Mouse (Mus musculus): ENCODE measurements at regions not wholly inside any gene's neighbourhood (a gene's known extent, or its start where the extent isn't known, plus 50 kb on each side); places are given as distances from the start of the nearest gene placed in this dataset.

DNA sequence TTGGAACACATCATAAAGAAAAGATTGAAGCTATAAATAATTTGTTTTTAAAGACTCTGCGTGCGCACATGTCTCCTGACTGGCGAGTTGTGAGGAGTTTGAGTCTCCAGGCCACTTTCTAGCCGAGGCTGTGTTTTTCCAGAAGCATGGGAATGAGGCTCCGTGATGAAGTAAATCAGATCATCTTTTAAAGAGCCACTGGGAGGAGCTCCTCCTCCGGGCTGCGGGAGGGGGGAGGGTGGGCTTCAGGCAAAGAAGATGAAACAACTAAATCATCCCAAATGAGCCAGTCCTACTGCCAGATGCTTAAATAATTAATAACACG lies 141.6 kb downstream of the Setd4 start:
- no peaks in the 10 kb centered on the region for H3K9me3 ChIP-seq (ENCODE audit: control insufficient read depth, low read depth, low read length)
- H3K27me3 ChIP-seq (ENCODE audit: control insufficient read depth, insufficient read depth, low read length): no peaks in the 10 kb centered on the region
- 13% methylated on average over 8 of the region's 8 CpGs for WGBS
- H3K9ac ChIP-seq (replicated peaks; ENCODE audit: low read depth, low read length): no peak overlapping the region
- H3K36me3 ChIP-seq (ENCODE audit: control insufficient read depth, insufficient read depth, low read length): no peaks in the 10 kb centered on the region
- H3K4me1 ChIP-seq (ENCODE audit: control insufficient read depth, insufficient read depth, low read length): peaks cover 10% of the 10 kb centered on the region
- H3K4me3 ChIP-seq (ENCODE audit: low read depth, low read length): no peak overlapping the region
- H3K4me2 ChIP-seq (replicated peaks; ENCODE audit: low read depth, low read length): no peak overlapping the region
- no peak overlapping the region for H3K27ac ChIP-seq (ENCODE audit: low read length)
- ATAC-seq (ENCODE audit: insufficient number of reproducible peaks, insufficient read depth, low FRiP score, low read depth): no peak

GRCm38 (mm10) chr16:93461406-93462285 lies 142.2 kb downstream of the Setd4 start:
- no peaks in the 10 kb centered on the region for H3K36me3 ChIP-seq (ENCODE audit: control insufficient read depth, insufficient read depth, low read length)
- no peaks in the 10 kb centered on the region for H3K27me3 ChIP-seq (ENCODE audit: control insufficient read depth, insufficient read depth, low read length)
- 49% methylated on average over 27 of the region's 27 CpGs for WGBS
- no peak overlapping the region for H3K9ac ChIP-seq (replicated peaks; ENCODE audit: low read depth, low read length)
- H3K4me3 ChIP-seq (ENCODE audit: low read depth, low read length): no peak overlapping the region
- no peaks in the 10 kb centered on the region for H3K9me3 ChIP-seq (ENCODE audit: control insufficient read depth, low read depth, low read length)
- H3K27ac ChIP-seq (ENCODE audit: low read length): no peak overlapping the region
- no peak overlapping the region for H3K4me2 ChIP-seq (replicated peaks; ENCODE audit: low read depth, low read length)
- no peak for ATAC-seq (ENCODE audit: insufficient number of reproducible peaks, insufficient read depth, low FRiP score, low read depth)
- peaks cover 10% of the 10 kb centered on the region for H3K4me1 ChIP-seq (ENCODE audit: control insufficient read depth, insufficient read depth, low read length)

DNA sequence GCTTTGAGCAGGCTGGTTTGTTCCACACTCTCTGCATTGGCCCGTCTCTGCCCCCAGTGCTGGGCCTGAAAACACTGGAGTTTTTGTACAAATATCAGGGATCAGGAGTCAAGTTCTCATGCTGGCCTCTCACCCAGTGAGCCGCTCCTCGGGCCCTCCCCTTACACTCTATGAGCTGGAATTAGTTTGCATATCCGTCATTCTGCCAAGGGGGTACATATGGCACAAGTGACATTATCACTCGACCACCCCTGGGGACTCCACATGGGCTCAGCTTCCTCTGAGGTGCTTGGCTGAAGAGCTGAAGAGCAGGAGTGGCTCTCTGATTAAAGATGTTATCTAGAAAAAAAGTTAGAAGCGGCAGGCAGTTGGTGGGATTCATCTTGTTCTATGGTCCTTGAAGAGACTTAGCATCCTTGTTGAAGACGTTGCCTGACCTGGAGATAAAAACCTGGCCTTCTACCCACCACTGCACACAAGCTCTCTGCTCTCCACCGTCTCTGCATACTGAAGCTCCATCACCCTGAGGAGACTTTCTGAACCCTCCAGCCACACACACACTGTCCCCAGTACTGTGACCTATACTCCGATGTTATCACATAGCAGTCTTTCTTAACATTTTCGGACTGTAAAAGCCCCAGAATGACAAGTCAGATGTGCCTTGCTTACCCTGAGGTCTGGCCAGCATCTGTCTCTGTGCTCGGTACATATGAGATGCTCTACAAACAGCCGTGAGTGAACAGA lies 144.2 kb downstream of the Setd4 start:
- H3K9me3 ChIP-seq (ENCODE audit: control insufficient read depth, low read depth, low read length): no peaks in the 10 kb centered on the region
- H3K4me2 ChIP-seq (replicated peaks; ENCODE audit: low read depth, low read length): no peak overlapping the region
- H3K27me3 ChIP-seq (ENCODE audit: control insufficient read depth, insufficient read depth, low read length): no peaks in the 10 kb centered on the region
- H3K27ac ChIP-seq (ENCODE audit: low read length): no peak overlapping the region
- H3K9ac ChIP-seq (replicated peaks; ENCODE audit: low read depth, low read length): no peak overlapping the region
- no peaks in the 10 kb centered on the region for H3K36me3 ChIP-seq (ENCODE audit: control insufficient read depth, insufficient read depth, low read length)
- no peak overlapping the region for H3K4me3 ChIP-seq (ENCODE audit: low read depth, low read length)
- H3K4me1 ChIP-seq (ENCODE audit: control insufficient read depth, insufficient read depth, low read length): peaks cover 10% of the 10 kb centered on the region
- ATAC-seq (ENCODE audit: insufficient number of reproducible peaks, insufficient read depth, low FRiP score, low read depth): no peak; the same call in 1 of the 2 replicates
- WGBS: 55% methylated on average over 12 of the region's 12 CpGs

DNA sequence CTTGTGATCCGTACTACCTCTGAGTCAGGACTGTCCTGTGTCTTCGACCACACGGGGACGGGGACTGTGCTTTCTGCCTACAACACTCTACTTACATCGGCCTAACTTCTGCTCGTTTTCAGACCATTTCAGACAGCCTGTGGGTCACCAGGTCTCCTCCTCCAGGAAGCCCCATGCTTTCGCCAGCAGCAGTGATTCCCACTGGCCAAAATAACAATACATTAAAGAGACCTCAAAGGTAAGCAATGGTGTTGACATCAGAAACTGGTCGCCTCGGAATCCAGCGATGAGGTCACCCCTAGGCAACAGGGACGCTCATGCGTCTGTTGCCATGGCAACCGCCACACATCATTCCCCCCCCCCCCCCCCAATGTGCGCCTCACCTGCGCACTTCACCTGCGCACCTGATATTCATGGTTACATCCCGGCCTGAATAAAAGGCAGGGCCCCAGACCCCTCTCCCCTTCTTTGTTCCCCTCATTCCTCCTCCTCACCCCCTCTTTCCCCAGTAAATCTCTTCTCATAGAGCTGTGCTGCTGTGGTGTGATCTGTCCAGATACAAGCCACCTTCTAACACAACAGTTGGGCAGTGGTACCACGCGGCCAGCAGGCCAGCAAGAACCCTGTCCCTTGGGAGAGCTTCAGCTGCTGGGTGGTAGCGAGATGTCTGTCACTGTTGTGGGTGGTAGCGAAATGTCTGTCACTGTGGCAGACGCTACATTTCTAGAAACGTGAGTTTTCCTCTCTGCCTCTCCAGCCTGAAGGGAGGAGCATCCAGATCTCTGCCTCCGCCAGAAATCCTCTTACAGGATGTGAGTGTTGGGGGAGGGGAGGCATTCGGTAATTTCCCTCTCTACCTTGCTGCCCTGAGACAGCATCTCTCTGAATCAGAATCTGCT lies 145.0 kb downstream of the Setd4 start:
- 45% methylated on average over 25 of the region's 25 CpGs for WGBS
- Histone ChIP-seq H3K27ac (ENCODE audit: low read length) (no peak overlapping the region), H3K4me1 (ENCODE audit: control insufficient read depth, insufficient read depth, low read length) (peaks cover 10% of the 10 kb centered on the region), H3K9me3 (ENCODE audit: control insufficient read depth, low read depth, low read length) (no peaks in the 10 kb centered on the region), H3K4me3 (ENCODE audit: low read depth, low read length) (no peak overlapping the region), H3K27me3 (ENCODE audit: control insufficient read depth, insufficient read depth, low read length) (no peaks in the 10 kb centered on the region), H3K36me3 (ENCODE audit: control insufficient read depth, insufficient read depth, low read length) (no peaks in the 10 kb centered on the region), H3K4me2 (replicated peaks; ENCODE audit: low read depth, low read length) (no peak overlapping the region; the same call in 1 of the 2 replicates), H3K9ac (replicated peaks; ENCODE audit: low read depth, low read length) (no peak overlapping the region)
- ATAC-seq (ENCODE audit: insufficient number of reproducible peaks, insufficient read depth, low FRiP score, low read depth): no peak

DNA sequence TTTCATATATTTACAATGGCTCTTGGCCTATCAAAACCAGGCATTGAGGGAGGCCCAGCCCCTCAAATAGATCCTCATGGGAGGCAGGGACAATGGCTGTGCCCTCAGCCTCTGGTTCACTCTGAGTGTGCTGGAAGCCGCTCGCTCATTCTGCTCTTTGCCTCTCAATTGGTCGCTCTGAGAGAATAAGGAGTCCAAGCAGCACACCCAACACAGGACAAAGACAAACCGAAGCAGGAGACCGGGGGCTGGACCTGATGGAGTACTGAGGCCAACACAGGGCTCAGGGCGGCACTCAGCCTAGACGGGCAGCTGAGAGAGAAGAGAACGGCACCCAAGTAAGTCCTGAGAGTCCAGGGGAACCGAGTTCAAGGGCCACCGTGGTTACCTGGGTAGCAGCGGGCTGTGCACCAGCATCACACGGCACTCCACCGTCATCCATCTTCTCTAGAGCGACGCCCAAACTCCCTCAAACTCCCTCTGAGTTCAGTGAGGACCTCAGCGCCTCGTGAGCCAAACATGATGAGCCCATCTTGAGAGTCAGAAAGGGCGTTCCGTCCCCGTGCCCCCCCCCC lies 145.8 kb downstream of the Setd4 start:
- ATAC-seq (ENCODE audit: insufficient number of reproducible peaks, insufficient read depth, low FRiP score, low read depth): no peak
- WGBS: 84% methylated on average over 20 of the region's 20 CpGs
- H3K27me3 ChIP-seq (ENCODE audit: control insufficient read depth, insufficient read depth, low read length): no peaks in the 10 kb centered on the region
- H3K4me3 ChIP-seq (ENCODE audit: low read depth, low read length): no peak overlapping the region
- no peaks in the 10 kb centered on the region for H3K9me3 ChIP-seq (ENCODE audit: control insufficient read depth, low read depth, low read length)
- H3K36me3 ChIP-seq (ENCODE audit: control insufficient read depth, insufficient read depth, low read length): no peaks in the 10 kb centered on the region
- no peak overlapping the region for H3K4me2 ChIP-seq (replicated peaks; ENCODE audit: low read depth, low read length)
- H3K4me1 ChIP-seq (ENCODE audit: control insufficient read depth, insufficient read depth, low read length): peaks cover 10% of the 10 kb centered on the region
- H3K9ac ChIP-seq (replicated peaks; ENCODE audit: low read depth, low read length): no peak overlapping the region
- no peak overlapping the region for H3K27ac ChIP-seq (ENCODE audit: low read length)

- H3K27ac ChIP-seq (ENCODE audit: low read length): no peak overlapping the region
- no peaks in the 10 kb centered on the region for H3K9me3 ChIP-seq (ENCODE audit: control insufficient read depth, low read depth, low read length)
- 90% methylated on average over 17 of the region's 17 CpGs for WGBS
- H3K4me2 ChIP-seq (replicated peaks; ENCODE audit: low read depth, low read length): no peak overlapping the region
- H3K9ac ChIP-seq (replicated peaks; ENCODE audit: low read depth, low read length): no peak overlapping the region
- no peak overlapping the region for H3K4me3 ChIP-seq (ENCODE audit: low read depth, low read length)
- no peak for ATAC-seq (ENCODE audit: insufficient number of reproducible peaks, insufficient read depth, low FRiP score, low read depth)
- peaks cover 10% of the 10 kb centered on the region for H3K4me1 ChIP-seq (ENCODE audit: control insufficient read depth, insufficient read depth, low read length)
- no peaks in the 10 kb centered on the region for H3K36me3 ChIP-seq (ENCODE audit: control insufficient read depth, insufficient read depth, low read length)
- no peaks in the 10 kb centered on the region for H3K27me3 ChIP-seq (ENCODE audit: control insufficient read depth, insufficient read depth, low read length)
Observed at GRCm38 (mm10) chr16:93456706-93457425, 147.0 kb downstream of the Setd4 start.

DNA sequence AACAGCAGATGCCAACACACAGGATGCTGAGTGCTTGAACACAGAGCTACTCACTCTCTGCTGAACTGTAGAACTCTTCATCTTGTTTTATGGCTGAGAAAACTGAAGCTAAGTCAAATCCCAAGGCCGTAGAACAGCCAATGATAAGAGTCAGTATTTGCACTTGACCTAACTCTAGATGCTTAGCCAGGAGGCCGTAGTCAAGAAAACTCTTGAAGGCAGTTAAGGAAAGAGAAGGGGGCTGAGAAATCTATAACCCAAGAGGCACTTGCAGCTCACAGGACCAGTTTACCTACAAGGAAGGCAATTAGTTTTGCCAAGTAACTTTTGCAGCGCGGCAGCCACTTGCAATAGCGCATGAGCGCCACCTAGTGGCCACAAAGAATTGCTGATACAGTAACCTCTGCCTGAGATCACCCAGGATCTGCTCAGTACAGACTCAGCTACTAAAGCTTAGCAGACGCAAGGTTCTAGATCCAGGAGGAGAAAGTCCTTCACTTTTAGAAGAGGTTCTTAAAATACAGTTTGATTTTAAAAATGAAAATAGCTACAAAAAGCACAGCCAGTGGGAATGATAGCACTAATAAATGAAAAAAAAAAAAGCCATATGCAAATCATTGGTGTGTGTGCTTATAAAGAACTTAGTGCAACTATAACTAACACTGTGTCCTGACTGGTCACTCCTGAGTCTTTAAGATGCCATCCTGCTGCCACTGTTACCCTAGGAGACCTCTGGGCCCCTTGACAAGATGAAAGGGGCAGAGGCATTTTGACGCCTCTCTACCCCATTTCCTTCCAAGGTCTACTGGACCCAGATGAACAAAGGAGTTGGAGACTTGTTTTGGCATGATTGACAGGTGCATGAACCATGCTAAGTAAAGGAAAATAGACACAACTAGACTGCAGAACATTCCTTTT lies 149.5 kb downstream of the Setd4 start:
- H3K9me3 ChIP-seq (ENCODE audit: control insufficient read depth, low read depth, low read length): no peaks in the 10 kb centered on the region
- peaks cover 8% of the 10 kb centered on the region for H3K4me1 ChIP-seq (ENCODE audit: control insufficient read depth, insufficient read depth, low read length)
- no peaks in the 10 kb centered on the region for H3K27me3 ChIP-seq (ENCODE audit: control insufficient read depth, insufficient read depth, low read length)
- no peak overlapping the region for H3K9ac ChIP-seq (replicated peaks; ENCODE audit: low read depth, low read length)
- H3K27ac ChIP-seq (ENCODE audit: low read length): no peak overlapping the region
- ATAC-seq (ENCODE audit: insufficient number of reproducible peaks, insufficient read depth, low FRiP score, low read depth): peak; percentile 54; the same call in 1 of the 2 replicates
- H3K36me3 ChIP-seq (ENCODE audit: control insufficient read depth, insufficient read depth, low read length): no peaks in the 10 kb centered on the region
- 23% methylated on average over 8 of the region's 8 CpGs for WGBS
- no peak overlapping the region for H3K4me3 ChIP-seq (ENCODE audit: low read depth, low read length)
- H3K4me2 ChIP-seq (replicated peaks; ENCODE audit: low read depth, low read length): no peak overlapping the region

Measured in stomach, embryonic 14.5 days (tissue).